Mouse (Mus musculus) bone marrow macrophage, adult 2 months (primary cell): ENCODE data around the gene Arpc5. TPM values are rescaled to one million over a fixed set of nuclear protein-coding genes. Genes with fewer than 3 reads are reported as not detected.
"Not testable (repeated sequence)": the region's sequence is repeated elsewhere in the genome, so short reads cannot be mapped to it uniquely, and the experiment has no call there.

ENCODE experiments used
- H3K27ac ChIP-seq: 2 replicates; pipeline ENCODE4 v1.5.1; 2012; ENCODE audit warnings: low read depth, low read length; ENCODE audit not compliant: insufficient read depth
- H3K4me1 ChIP-seq: 2 replicates; pipeline ENCODE4 v1.6.1; 2012; ENCODE audit warnings: low read length; ENCODE audit not compliant: control insufficient read depth, insufficient read depth
- H3K4me3 ChIP-seq: 2 replicates; pipeline ENCODE4 v1.5.1; 2012; ENCODE audit warnings: mild to moderate bottlenecking, low read length, moderate library complexity; ENCODE audit not compliant: insufficient read depth
- CTCF ChIP-seq: IDR thresholded peaks from 2 replicates; pipeline ENCODE4 v1.5.1; 2012; ENCODE audit warnings: low read depth, mild to moderate bottlenecking, low read length, moderate library complexity
- POLR2A ChIP-seq: IDR thresholded peaks from 2 replicates; pipeline ENCODE4 v1.6.1; 2012; ENCODE audit warnings: mild to moderate bottlenecking, low read depth, low read length, borderline replicate concordance
- polyA plus RNA-seq: library from polyadenylated mRNA; stranded (reverse); fragments of >200 nt; gene quantifications from 2 replicates; pipeline ENCODE4 v1.2.4, GENCODE M21; 2012; ENCODE audit not compliant: missing spikeins, insufficient read depth, insufficient read length

Arpc5 gene
- polyA plus RNA-seq, 1 experiment = 562 TPM

DNA sequence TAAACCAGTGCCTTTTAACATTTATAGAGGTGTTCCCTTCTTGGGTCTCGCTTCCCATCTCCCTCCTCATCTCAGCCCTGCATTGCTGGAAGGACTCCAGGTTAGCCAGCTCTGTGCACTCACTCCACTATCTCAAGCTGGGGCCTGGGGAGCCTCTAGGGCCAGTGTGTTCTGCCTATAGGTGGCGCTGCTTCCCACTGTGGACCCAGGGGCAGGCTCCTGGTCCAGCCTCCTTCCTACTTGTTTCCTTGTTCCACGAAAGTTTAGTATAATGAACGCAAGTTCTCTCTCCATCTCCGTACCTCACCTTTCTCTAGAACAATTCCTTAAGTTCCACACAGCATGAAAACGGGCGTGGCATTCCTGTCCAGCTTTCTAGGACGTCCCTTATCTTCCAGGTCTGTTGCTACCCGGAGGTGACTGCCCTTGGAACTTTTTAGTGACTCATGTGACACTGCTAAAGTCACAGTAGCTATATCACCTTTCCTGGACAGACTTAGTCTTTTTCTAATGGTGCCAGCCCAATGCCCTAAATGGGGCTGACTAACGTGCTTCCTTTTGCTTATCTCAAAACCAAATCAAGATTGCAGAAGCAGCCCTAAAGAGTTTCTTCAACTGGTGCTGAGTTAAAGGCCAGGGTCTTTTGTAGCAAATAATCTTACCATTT lies 12.9 kb downstream of the Arpc5 start:
- peaks cover 12% of the 10 kb centered on the region for H3K4me1 ChIP-seq
- no peak overlapping the region for H3K4me3 ChIP-seq
- H3K27ac ChIP-seq = no peak overlapping the region
- no peak for TF ChIP-seq POLR2A
- peak; percentile 79 for TF ChIP-seq CTCF

DNA sequence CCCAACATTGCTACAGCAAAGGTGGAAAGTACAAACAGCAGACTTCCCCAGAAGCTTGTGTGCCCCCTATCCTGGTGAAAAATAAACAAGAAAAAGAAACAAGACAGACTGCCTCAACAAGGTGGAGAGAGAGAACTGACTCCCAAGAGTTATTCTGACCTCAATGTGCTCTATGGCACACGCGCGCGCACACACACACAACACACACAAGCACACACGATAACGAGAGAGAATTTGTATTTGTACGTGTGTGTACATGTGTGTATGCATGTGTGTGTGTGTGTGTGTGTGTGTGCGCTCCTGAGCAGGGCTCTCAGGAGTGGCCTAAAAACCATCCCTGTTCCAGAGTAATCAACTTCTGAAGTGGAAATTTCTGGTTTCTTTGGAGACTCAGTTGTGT lies 18.3 kb downstream of the Arpc5 start:
- H3K4me1 ChIP-seq = peaks cover 20% of the 10 kb centered on the region
- TF ChIP-seq POLR2A (no peak), CTCF (no peak)
- no peak overlapping the region for H3K27ac ChIP-seq
- H3K4me3 ChIP-seq = no peak overlapping the region

DNA sequence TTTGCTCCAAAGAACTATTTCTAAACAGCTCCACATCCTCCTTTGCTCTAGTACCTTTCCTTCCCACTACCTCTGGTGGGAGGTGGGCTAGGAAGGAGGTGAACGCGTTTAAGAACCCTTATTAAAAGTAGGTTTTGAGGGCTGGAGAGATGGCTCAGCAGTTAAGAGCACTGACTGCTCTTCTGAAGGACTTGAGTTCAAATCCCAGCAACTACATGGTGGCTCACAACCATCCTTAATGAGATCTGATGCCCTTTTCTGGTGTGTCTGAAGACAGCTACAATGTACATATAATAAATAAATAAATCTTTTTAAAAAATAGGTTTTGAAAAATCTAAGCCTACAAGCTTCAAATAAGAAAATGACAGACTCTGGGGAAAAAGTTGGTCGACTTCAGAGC lies 19.1 kb downstream of the Arpc5 start:
- not testable (repeated sequence) for H3K4me3 ChIP-seq, H3K27ac ChIP-seq
- H3K4me1 ChIP-seq = peaks cover 20% of the 10 kb centered on the region

DNA sequence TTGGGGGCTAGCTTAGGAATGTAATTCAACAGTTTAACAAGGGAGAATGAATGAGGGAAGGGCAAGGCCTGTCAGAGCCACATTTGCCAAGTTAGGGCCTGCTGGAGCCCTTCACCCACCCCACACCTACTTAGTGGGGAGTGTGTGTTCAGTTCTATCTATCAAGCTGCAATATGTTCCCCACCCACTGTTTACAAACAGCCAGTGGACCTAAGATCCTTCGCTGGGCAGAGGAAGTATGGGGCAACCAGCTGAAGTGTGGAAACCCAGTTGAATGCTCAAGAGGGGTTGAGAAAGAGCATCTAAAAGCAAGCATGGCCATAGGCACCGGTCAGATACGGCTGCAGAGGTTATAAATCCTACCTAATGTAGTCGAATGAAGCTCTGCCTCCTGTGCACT lies 20.6 kb downstream of the Arpc5 start:
- Histone ChIP-seq H3K4me3 (no peak overlapping the region), H3K4me1 (peaks cover 20% of the 10 kb centered on the region), H3K27ac (peak overlapping the region; percentile 17; the same call in 1 of the 2 replicates)
- no peak for TF ChIP-seq CTCF
- no peak for TF ChIP-seq POLR2A

DNA sequence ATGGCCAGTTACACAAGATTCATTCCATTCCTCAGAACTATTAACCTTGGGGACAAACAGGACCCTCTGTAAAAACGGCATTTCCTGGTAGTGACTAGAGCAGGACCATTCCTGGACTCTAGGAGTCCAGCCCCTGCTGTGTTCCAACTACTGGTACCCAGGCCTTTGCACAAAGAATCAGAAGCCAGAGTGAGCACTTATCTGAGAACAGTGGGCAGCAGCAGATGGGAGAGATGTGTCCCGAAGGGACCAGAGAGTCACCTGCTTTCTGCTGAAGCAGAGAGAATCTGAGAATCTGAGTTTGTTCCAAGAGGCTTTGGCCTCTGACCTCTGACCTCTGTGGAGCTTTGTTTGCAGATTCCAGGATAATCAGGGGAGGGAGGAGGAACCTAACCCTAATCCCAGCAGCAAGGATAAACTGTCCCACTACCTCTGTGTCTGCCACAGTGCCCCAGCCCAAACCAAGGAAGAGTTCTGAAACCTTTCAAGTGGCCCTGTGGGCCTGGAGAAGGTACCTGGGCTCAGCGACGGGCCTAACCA lies 21.8 kb downstream of the Arpc5 start:
- H3K4me3 ChIP-seq = no peak overlapping the region
- no peak overlapping the region for H3K27ac ChIP-seq
- TF ChIP-seq POLR2A (no peak), CTCF (no peak)
- peaks cover 20% of the 10 kb centered on the region for H3K4me1 ChIP-seq

DNA sequence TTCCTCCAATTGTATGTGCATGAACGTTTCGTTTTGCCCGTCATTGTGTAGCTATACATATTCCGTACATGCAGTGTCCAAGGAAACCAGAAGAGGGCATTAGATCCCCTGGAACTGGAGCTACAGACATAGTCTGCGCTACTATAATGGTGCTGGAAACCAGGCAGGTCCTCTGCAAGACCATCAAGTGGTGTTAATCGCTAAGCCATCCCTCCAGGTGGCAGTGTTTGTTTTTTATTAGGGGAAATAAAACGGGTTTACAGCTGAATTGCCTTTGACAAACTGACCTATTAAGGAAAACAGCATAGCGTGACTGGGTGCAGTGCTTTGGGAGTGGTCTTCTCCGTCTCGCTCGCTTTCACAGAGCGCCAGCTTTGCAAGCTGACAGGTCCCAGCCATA lies 23.9 kb downstream of the Arpc5 start:
- Histone ChIP-seq H3K4me3 (no peak overlapping the region), H3K27ac (no peak overlapping the region), H3K4me1 (peaks cover 23% of the 10 kb centered on the region)
- TF ChIP-seq POLR2A (no peak), CTCF (0 out of 2 replicates have a peak, but pooled peaks have one; percentile 32)

DNA sequence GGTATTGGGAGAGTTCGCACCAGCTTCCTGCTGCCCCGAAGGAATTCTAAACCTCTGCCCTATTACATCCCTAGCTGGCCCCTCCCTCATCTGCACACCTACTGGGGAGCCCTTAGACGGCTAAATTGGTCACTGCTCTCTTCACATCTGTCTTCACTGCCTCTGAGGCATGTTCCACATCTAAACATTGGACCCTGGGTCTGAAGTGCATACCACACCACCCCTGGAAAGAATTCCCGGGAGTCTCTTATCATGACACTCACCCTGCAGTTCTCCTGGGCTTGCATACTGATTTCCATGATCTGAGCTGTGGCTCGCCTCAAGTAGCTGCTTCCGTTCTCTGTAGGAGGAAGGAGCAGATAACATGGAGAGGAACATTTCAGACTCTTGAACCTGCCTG lies 24.5 kb downstream of the Arpc5 start:
- Histone ChIP-seq H3K27ac (no peak overlapping the region), H3K4me1 (peaks cover 26% of the 10 kb centered on the region), H3K4me3 (no peak overlapping the region)
- TF ChIP-seq POLR2A (no peak), CTCF (no peak)

DNA sequence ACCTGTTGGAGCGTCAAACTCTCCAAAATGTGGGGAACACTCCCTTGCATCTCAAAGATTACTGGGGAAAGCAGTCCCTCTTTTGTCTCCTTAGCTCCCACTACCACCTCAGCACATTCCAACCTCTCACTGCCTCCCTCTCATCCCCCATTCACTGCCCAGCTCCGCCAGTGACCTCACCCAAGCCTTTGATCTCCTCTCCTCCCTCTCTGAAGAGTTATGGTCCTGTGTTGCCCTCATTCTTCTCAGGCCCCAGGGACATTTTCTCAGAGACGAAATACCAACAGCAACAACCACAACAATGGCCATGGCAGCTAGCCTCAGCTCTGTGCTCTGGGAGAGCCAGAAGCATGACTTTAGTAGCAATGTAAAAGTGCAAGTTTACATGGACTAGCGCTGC lies 24.9 kb downstream of the Arpc5 start:
- Histone ChIP-seq H3K4me3 (no peak overlapping the region), H3K27ac (no peak overlapping the region), H3K4me1 (peaks cover 25% of the 10 kb centered on the region)
- TF ChIP-seq CTCF (no peak), POLR2A (no peak)

DNA sequence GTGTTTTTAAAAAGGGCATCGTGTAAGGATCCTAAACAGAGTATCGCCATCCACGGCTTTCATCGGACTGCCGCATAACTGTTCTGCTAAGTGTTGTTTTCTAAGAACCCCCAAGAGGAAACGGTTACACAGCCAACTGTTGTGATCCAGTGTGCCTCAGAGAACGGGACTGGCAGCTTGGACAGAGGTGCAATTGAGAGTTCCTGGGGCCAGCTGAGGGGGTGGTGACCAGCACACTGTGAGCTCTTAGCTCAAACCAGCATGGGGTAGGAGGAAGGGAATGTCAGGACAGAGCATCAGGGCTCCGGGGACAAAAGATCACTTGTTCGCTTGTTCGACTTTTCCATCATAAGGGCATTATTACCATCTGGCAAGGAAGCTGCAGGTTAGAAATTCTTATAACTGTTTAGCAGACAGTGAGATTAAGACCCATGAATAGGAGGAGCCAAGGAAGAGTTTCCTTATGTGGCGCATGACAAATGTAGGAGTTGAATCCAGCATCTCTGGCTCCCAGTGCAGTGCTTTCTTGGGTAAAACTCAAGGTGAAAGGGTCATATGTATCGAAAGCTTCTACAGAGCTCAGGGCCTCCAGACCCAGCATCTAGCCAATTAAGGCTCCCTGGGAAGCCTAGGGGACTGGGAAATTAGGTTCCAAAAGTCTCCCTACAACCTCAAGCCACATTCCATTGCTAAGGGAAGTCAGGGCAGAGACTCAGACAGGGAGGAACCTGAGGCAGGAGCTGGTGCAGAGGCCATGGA lies 26.6 kb downstream of the Arpc5 start:
- TF ChIP-seq CTCF = no peak
- Histone ChIP-seq H3K4me1 (peaks cover 25% of the 10 kb centered on the region), H3K27ac (no peak overlapping the region), H3K4me3 (no peak overlapping the region)

DNA sequence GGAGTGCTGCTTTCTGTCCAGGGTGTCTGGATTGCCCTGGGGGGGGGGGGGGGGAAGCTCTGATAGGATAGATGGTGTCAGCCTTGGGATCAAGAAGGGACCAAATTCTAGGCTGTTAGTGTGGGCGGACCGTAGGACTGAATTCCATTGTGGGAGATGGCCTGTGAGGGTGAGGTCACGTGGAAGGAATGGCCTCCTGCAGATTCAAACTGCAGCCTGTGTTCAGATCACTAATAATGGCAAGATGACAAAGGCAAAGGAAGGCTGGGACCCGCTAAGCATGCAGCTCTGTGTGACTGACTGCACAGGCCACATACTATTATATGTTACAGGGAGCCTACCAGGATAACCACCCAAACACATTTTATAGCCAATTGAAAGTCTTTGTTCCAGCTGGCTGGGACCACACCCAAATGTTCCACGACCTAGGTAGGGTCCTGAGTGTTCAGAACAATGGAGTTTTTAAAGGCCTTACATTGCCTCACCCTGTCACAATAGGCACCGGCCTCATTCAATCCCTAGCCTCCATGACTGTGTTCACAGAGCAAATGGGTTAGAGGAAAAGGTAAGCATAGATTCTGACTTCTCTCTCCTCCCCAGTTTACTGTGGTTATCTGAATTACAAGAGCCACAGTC lies 27.3 kb downstream of the Arpc5 start:
- peaks cover 29% of the 10 kb centered on the region for H3K4me1 ChIP-seq
- no peak overlapping the region for H3K4me3 ChIP-seq
- TF ChIP-seq POLR2A = no peak
- no peak for TF ChIP-seq CTCF
- no peak overlapping the region for H3K27ac ChIP-seq
